Mouse (Mus musculus): ENCODE data around the gene Phf13.

DNA sequence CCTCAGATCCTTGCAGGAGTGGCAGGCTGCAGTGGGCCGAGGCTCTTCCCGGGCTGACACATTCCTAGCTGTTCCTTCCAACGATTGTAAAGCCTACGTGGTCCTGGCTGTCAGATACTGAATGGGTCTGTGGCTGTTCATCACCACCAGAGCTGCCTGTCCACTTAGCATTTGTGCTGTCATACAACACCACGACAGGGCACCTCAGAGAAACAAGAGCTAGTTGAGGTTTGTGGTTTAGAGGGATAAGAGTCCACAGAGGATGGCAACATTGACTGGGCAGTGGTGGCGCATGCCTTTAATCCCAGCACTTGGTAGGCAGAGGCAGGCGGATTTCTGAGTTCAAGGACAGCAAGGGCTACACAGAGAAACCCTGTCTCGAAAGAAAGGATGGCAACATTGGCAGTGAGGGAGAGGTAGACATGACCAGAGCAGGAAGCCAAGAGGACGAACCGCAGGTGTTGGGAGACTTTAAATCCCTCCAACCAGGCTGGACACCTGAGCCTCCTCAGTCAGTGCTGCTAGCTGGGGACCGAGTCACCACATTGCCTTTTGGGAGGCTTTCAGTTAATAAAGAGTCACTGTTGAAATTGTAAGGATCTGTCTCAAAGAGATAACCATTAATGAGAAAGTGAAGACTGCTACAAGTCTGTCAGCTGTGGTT is 36.1 kb downstream of the Phf13 start:
- TF ChIP-seq CTCF (conservative IDR thresholded peaks at IDR 0.05; ENCODE audit: insufficient read depth, insufficient read length, low read depth, low read length) (no peak), POLR2A (IDR thresholded peaks at IDR 0.05; ENCODE audit: low read depth, low read length) (no peak)
